Mouse (Mus musculus) embryonic facial prominence, embryonic 13.5 days (tissue): ENCODE data around the gene Lrrc23. TPM values are rescaled to one million over a fixed set of nuclear protein-coding genes. Genes with fewer than 3 reads are reported as not detected.
A peak's percentile ranks its signal among the peaks of the same experiment; 100 is the strongest.
"Not testable (repeated sequence)": the region's sequence is repeated elsewhere in the genome, so short reads cannot be mapped to it uniquely, and the experiment has no call there.

ENCODE experiments used
- ATAC-seq: fragments of 200-750 bp; cut with Nextera tagmentation; 2 replicates; pipeline ENCODE4 v1.8.0; 2017; ENCODE audit warnings: low read depth; ENCODE audit not compliant: insufficient number of reproducible peaks, insufficient read depth, low FRiP score, low TSS enrichment
- H3K27ac ChIP-seq: fragments of 300-500 bp; sonication (generic); 2 replicates; pipeline ENCODE4 v1.5.1; 2015; ENCODE audit warnings: moderate library complexity, mild to moderate bottlenecking, inconsistent platforms
- H3K27me3 ChIP-seq: fragments of 300-500 bp; sonication (generic); 2 replicates; pipeline ENCODE4 v1.6.1; 2015; ENCODE audit warnings: mild to moderate bottlenecking, inconsistent platforms
- H3K36me3 ChIP-seq: fragments of 300-500 bp; sonication (generic); 2 replicates; pipeline ENCODE4 v1.6.1; 2015; ENCODE audit warnings: mild to moderate bottlenecking, inconsistent platforms
- H3K4me1 ChIP-seq: fragments of 300-500 bp; sonication (generic); 2 replicates; pipeline ENCODE4 v1.6.1; 2015; ENCODE audit warnings: inconsistent platforms
- H3K4me2 ChIP-seq: fragments of 300-500 bp; sonication (generic); 2 replicates; pipeline ENCODE4 v1.6.1; 2015; ENCODE audit warnings: moderate library complexity, mild to moderate bottlenecking, inconsistent platforms
- H3K4me3 ChIP-seq: fragments of 300-500 bp; sonication (generic); 2 replicates; pipeline ENCODE4 v1.5.1; 2015; ENCODE audit warnings: mild to moderate bottlenecking, inconsistent platforms
- H3K9ac ChIP-seq: fragments of 300-500 bp; sonication (generic); 2 replicates; pipeline ENCODE4 v1.6.1; 2015; ENCODE audit warnings: mild to moderate bottlenecking, inconsistent platforms
- H3K9me3 ChIP-seq: fragments of 300-500 bp; sonication (generic); 2 replicates; pipeline ENCODE4 v1.6.1; 2016; ENCODE audit warnings: inconsistent platforms
- WGBS: fragments of 180-500 bp; shearing (Covaris S2); methylation state at CpG from one replicate; pipeline ENCODE4 v1.1.7; 2015; ENCODE audit warnings: mixed read lengths; 5-methylcytosine and 5-hydroxymethylcytosine counted together
- polyA plus RNA-seq: library from polyadenylated mRNA; unstranded; fragments of >200 nt; fragmentation: Nextera tagmentation; extraction: Ambion mirVana; gene quantifications from 2 replicates; pipeline ENCODE4 v1.2.1, GENCODE M21; 2015

Lrrc23 gene
- polyA plus RNA-seq, 1 experiment from 2014 or later: 0.97 TPM

DNA sequence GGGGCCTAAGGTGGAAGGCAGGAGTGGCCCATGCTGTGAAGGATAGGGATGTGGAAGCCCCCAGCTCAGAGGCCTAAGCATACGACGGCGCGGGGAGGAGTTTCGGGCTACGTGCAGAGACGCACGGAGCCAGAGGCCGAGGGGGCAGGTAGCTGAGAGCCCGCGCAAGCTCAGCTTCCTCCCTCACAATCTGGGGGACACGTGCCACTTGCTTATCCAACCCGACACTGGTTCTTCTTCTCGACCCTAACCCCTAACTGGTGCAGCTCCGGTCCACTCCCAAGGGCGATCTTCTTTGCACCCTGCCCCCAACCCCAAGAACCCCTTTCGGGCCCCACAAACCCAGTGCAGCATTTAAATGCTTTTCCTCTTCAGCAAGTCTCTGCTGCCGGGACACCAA lies 34.0 kb upstream of the Lrrc23 start:
- peak overlapping the region; percentile 92 for H3K27ac ChIP-seq
- peak overlapping the region; percentile 92 for H3K4me2 ChIP-seq
- no peaks in the 10 kb centered on the region for H3K9me3 ChIP-seq
- H3K27me3 ChIP-seq: no peaks in the 10 kb centered on the region
- 0% methylated on average over 18 of the region's 18 CpGs for WGBS
- ATAC-seq: peak; percentile 70
- H3K4me1 ChIP-seq: peaks cover 43% of the 10 kb centered on the region
- peaks cover 59% of the 10 kb centered on the region for H3K36me3 ChIP-seq
- peak overlapping the region; percentile 73 for H3K4me3 ChIP-seq
- H3K9ac ChIP-seq: peak overlapping the region; percentile 89

DNA sequence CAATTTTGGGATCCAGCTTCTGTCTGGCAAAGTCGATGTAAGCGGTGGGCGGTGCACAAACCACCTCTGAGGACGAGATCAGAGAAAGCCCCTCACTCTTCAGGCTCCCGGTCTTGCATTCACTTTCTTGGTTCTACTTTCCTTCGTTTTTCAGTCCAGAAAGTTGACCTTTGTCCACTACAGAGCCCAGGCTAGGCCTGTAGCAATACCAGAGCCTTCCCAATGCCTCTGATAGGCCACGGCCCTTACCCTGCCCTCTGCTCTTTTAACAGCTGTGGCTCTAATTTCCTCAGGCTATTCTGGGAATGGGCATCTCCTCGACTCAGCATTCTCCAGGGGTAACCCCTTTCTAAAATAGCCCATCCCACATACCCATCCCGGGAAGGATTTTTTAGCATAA lies 33.3 kb upstream of the Lrrc23 start:
- Histone ChIP-seq H3K4me1 (peaks cover 47% of the 10 kb centered on the region), H3K27ac (peak overlapping the region; percentile 92), H3K27me3 (no peaks in the 10 kb centered on the region), H3K4me3 (peak overlapping the region; percentile 73), H3K36me3 (peaks cover 53% of the 10 kb centered on the region), H3K9me3 (no peaks in the 10 kb centered on the region), H3K9ac (peak overlapping the region; percentile 89), H3K4me2 (peak overlapping the region; percentile 92)
- ATAC-seq: no peak
- 14% methylated on average over 9 of the region's 9 CpGs for WGBS

DNA sequence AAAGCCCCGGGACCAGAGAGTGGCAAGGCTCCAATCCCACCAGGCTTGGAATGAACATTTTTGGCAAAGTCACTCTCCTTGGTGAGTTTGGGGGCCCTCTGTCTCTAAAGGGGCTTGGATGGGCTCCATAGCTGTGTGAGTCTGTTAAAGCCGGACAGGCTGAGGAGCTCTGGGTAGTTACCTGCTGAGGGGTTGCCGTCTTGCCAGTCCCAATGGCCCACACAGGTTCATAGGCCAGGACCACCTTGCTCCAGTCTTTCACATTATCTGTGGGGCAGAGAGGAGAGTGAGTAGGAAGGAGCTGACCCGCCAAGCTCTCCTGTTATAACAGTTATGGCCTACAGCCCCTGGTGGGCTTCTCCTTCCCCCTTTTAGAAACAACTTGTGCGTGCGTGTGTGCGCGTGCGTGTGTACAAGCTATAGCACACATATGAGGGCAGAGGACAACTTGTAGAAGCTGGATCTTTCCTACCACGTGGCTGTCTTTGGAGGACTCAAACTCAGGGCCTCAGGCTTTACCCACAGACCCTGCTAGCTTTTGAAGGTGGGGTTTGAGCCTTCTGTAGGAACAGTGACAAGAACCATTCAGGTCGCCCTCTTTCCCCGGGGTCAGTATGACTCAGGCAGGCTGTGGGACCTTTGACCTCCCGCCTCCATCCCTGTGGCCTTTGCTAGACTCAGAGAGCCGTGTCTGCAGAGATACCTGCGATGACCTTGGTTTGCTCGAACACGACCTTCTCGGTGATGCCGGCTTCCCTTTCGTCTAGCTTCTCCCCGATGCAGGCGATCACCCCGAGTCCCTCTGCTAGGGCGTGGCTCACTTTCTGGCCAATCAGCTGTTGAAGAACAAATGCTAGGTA lies 32.4 kb upstream of the Lrrc23 start:
- Histone ChIP-seq H3K9me3 (no peaks in the 10 kb centered on the region), H3K4me3 (peak overlapping the region; percentile 73), H3K9ac (peak overlapping the region; percentile 89), H3K27ac (0 out of 2 replicates have a peak overlapping the region, but pooled peaks have one; percentile 92), H3K36me3 (peaks cover 44% of the 10 kb centered on the region), H3K4me1 (peaks cover 47% of the 10 kb centered on the region), H3K27me3 (no peaks in the 10 kb centered on the region), H3K4me2 (peak overlapping the region; percentile 92)
- WGBS: 78% methylated on average over 24 of the region's 24 CpGs
- no peak for ATAC-seq

DNA sequence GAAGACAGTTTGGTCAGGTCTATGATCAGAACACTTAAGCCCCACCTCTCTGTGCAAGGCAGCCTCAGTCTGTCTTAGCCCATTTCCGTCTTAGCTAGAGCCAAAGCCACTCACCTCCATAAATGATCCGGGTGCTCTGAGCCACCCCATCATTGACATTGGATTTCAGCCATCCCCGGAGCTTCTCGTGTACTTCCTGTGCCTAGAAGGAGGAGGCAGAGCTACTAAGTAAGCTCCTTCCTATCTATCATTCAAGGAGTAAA lies 31.8 kb upstream of the Lrrc23 start:
- H3K27ac ChIP-seq: no peak overlapping the region
- H3K4me2 ChIP-seq: no peak overlapping the region
- peaks cover 38% of the 10 kb centered on the region for H3K36me3 ChIP-seq
- ATAC-seq: no peak
- H3K4me1 ChIP-seq: peaks cover 52% of the 10 kb centered on the region
- WGBS: 85% methylated on average over 4 of the region's 4 CpGs
- no peak overlapping the region for H3K9ac ChIP-seq
- H3K9me3 ChIP-seq: no peaks in the 10 kb centered on the region
- no peaks in the 10 kb centered on the region for H3K27me3 ChIP-seq
- H3K4me3 ChIP-seq: no peak overlapping the region

DNA sequence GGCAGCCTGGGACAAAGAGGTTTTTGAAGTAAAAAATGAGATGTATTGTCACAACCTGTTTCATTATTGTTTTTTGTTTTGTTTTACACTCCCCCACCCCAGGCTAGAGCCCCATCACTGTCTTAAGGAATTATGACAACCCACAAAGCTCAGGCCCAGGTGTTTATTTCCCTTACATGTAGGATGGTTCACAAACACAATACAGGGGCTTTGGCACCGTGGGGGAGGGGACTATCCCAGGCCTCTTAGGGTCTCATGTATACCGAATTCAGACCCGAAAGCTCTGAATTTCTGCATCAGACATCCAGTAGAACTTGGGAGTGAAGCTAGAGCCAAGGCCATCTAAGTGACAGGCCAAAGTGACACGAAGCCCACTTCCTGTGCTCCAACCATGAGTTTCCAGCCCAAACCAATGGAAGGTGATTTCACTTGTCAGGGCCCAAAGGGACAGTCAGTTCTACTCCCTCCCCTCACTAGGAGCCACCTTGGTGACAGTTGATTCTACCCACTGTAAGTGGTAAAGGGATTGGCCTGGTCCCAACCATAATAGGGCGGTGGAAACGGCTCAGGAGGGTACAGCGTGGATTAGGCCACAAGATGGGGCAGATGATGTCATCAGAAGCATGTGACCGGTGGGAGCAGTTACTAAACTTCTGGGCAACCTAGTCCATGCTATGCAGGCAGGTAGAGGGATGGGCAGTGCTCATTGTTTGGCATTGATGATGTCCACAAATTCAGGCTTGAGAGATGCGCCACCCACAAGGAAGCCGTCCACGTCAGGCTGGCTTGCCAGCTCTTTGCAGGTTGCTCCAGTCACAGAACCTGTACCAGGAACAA lies 31.3 kb upstream of the Lrrc23 start:
- WGBS: 87% methylated on average over 11 of the region's 11 CpGs
- not testable (repeated sequence) for H3K27me3 ChIP-seq, H3K27ac ChIP-seq, H3K9ac ChIP-seq, ATAC-seq, H3K4me3 ChIP-seq, H3K9me3 ChIP-seq
- Histone ChIP-seq H3K4me1 (peaks cover 57% of the 10 kb centered on the region), H3K36me3 (peaks cover 32% of the 10 kb centered on the region), H3K4me2 (peak overlapping the region; percentile 97; the same call in 1 of the 2 replicates)

DNA sequence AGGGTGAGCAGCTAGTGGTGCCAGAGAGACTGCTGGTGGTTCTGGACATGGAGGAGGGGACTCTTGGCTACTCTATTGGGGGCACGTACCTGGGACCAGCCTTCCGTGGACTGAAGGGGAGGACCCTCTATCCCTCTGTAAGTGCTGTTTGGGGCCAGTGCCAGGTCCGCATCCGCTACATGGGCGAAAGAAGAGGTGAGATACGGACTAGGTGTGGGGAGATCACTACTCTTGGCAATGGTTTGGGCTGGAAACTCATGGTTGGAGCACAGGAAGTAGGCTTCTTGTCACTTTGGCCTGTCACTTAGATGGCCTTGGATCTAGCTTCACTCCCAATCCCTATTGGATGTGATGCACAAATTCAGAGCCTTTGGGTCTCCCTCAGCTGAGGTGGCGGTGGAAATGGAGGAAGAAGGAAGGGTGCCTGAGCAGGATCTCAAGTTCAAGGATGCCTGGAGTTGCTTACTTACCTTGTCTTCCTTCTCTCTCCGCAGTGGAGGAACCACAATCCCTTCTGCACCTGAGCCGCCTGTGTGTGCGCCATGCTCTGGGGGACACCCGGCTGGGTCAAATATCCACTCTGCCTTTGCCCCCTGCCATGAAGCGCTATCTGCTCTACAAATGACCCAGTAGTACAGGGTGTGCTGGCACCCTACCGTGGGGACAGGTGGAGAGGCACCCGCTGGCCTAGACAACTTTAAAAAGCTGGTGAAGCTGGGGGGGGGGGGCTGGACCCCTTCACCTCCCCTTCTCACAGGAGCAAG lies 30.4 kb upstream of the Lrrc23 start:
- ATAC-seq: no peak
- H3K27me3 ChIP-seq: no peaks in the 10 kb centered on the region
- WGBS: 42% methylated on average over 14 of the region's 14 CpGs
- no peaks in the 10 kb centered on the region for H3K9me3 ChIP-seq
- peaks cover 61% of the 10 kb centered on the region for H3K4me1 ChIP-seq
- H3K9ac ChIP-seq: peak overlapping the region; percentile 74
- H3K36me3 ChIP-seq: peaks cover 24% of the 10 kb centered on the region
- H3K4me2 ChIP-seq: peak overlapping the region; percentile 97
- H3K4me3 ChIP-seq: peak overlapping the region; percentile 58
- H3K27ac ChIP-seq: peak overlapping the region; percentile 92

DNA sequence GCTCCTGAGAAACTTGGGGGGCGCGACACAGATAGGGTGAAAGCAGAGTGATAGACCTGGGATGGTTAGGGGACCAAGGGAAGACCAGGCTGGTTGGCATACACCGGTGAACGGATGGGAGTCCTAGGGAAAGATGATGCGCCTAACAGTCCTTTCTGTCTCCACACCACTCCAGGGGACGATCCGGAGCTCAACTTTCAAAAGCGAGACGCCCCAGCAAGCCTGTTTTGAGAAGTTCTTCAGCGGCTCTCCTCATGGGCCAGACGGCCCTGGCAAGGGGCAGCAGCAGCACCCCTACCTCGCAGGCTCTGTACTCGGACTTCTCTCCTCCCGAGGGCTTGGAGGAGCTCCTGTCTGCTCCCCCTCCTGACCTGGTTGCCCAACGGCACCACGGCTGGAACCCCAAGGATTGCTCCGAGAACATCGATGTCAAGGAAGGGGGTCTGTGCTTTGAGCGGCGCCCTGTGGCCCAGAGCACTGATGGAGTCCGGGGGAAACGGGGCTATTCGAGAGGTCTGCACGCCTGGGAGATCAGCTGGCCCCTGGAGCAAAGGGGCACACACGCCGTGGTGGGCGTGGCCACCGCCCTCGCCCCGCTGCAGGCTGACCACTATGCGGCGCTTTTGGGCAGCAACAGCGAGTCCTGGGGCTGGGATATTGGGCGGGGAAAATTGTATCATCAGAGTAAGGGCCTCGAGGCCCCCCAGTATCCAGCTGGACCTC lies 29.7 kb upstream of the Lrrc23 start:
- Histone ChIP-seq H3K4me1 (peaks cover 54% of the 10 kb centered on the region), H3K4me2 (peak overlapping the region; percentile 97), H3K4me3 (peak overlapping the region; percentile 58), H3K27ac (peak overlapping the region; percentile 92), H3K27me3 (no peaks in the 10 kb centered on the region), H3K9me3 (no peaks in the 10 kb centered on the region), H3K9ac (peak overlapping the region; percentile 74), H3K36me3 (peaks cover 24% of the 10 kb centered on the region)
- under 1% methylated on average over 35 of the region's 35 CpGs for WGBS
- ATAC-seq: no peak

DNA sequence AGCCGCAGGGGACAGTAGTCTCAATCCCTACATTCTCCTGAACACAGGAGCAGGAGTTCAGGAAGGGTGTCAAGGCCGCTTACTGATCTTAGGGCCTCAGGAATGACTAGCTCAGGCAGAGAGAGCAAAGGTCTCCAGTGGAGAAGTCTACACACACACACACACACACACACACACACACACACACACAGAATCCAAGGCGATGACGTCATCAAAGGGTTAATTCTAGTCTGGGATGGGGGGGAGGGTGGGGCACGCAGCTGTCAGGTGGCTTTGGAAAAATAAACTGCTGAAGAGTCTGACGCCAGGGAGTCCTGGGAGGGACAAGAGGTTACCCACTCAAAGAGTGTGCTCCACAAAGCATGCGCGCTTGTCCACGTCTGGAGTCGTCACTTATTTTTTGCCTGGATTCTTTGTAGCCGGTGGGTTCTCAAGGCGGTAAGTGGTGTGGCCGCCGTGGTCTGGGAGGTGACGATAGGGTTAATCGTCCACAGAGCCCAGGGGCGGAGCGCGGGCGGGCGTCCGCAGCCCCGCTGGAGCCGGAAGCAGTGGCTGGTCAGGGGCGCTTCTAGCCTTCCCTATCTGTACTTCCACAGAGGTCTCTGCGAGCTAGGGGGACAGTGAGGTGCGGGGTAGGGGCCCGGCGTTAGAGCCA lies 29.0 kb upstream of the Lrrc23 start, which contains the start of gene Spsb2:
Spsb2 (plus strand) TSS at position 304 of the 655 bp plus-strand sequence.
- H3K9me3 ChIP-seq: no peaks in the 10 kb centered on the region
- WGBS: 3% methylated on average over 29 of the region's 29 CpGs
- H3K4me1 ChIP-seq: peaks cover 52% of the 10 kb centered on the region
- H3K27ac ChIP-seq: peak within 1 kb of the TSS; percentile 92
- H3K36me3 ChIP-seq: peaks cover 24% of the 10 kb centered on the region
- 0 out of 2 replicates have a peak, but pooled peaks have one; percentile 3 for ATAC-seq
- peak within 1 kb of the TSS; percentile 74 for H3K9ac ChIP-seq
- H3K27me3 ChIP-seq: no peaks in the 10 kb centered on the region
- peak within 1 kb of the TSS; percentile 97 for H3K4me2 ChIP-seq
- H3K4me3 ChIP-seq: peak within 1 kb of the TSS; percentile 58

DNA sequence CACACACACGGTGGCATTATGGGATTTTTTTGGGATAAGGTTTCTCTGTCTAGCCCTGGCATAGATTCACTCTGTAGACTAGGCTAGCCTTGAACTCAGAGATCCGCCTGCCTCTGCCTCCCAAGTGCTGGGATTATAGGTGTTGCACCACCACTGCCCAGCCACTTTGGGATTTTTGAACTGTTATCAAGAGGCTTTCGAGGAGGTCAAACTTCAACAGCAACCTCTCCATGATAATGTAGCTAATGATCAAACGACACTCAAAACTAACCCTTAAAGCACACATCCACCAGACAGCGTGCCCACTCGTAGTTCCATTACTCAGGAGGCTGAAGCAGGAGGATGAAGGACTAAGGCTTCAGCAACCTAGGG lies 28.4 kb upstream of the Lrrc23 start:
- peak overlapping the region; percentile 92 for H3K27ac ChIP-seq
- WGBS: 79% methylated on average over 6 of the region's 6 CpGs
- peak overlapping the region; percentile 74; the same call in 1 of the 2 replicates for H3K9ac ChIP-seq
- H3K4me1 ChIP-seq: peaks cover 52% of the 10 kb centered on the region
- H3K9me3 ChIP-seq: no peaks in the 10 kb centered on the region
- H3K27me3 ChIP-seq: no peaks in the 10 kb centered on the region
- H3K4me3 ChIP-seq: peak overlapping the region; percentile 58
- no peak for ATAC-seq
- peaks cover 24% of the 10 kb centered on the region for H3K36me3 ChIP-seq
- peak overlapping the region; percentile 97 for H3K4me2 ChIP-seq

DNA sequence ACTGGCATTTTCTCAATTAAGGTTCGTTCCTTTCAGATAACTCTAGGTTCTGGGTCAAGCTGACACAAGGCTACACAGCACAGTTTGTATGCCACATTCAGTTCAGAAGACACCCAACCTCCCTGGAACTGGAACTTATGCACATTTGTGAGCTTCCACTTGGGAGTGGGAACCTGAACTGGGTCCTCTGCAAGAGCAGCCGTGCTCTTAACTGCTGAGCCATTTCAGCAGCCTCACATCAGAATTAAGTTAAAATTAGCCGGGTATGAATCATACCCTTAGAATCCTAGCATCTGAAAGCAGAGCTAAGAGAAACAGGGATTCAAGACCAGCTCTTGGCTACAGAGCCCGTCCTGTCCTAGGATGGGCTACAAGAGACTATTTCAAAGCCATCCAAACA lies 27.8 kb upstream of the Lrrc23 start:
- no peak for ATAC-seq
- no peak overlapping the region for H3K27ac ChIP-seq
- no peak overlapping the region for H3K4me3 ChIP-seq
- H3K9me3 ChIP-seq: no peaks in the 10 kb centered on the region
- peaks cover 22% of the 10 kb centered on the region for H3K36me3 ChIP-seq
- no peaks in the 10 kb centered on the region for H3K27me3 ChIP-seq
- peaks cover 47% of the 10 kb centered on the region for H3K4me1 ChIP-seq
- no peak overlapping the region for H3K4me2 ChIP-seq
- no peak overlapping the region for H3K9ac ChIP-seq
- WGBS: 76% methylated on average over 4 of the region's 4 CpGs
